Mouse (Mus musculus) retina, adult 2 months (tissue): ENCODE measurements around the gene Spef1.
A peak's percentile ranks its signal among the peaks of the same experiment; 100 is the strongest.

Source experiments
- DNase-seq: peaks from one replicate; pipeline ENCODE4 v3.0.0-alpha.2; 2012; ENCODE audit warnings: low read depth, low spot score

Spef1 gene

GRCm38 (mm10) chr2:131174700-131175099 is 12.4 kb downstream of the Spef1 start:
- DNase-seq: peak; percentile 82

GRCm38 (mm10) chr2:131172322-131172721 is 14.8 kb downstream of the Spef1 start:
- DNase-seq: no peak

GRCm38 (mm10) chr2:131171401-131172104 is 15.5 kb downstream of the Spef1 start:
- DNase-seq: no peak

GRCm38 (mm10) chr2:131170936-131171335 is 16.1 kb downstream of the Spef1 start:
- no peak for DNase-seq

- no peak for DNase-seq
Observed at GRCm38 (mm10) chr2:131168914-131169313, 18.2 kb downstream of the Spef1 start.

GRCm38 (mm10) chr2:131167984-131168383 is 19.1 kb downstream of the Spef1 start:
- DNase-seq: no peak

GRCm38 (mm10) chr2:131166172-131166571 is 20.9 kb downstream of the Spef1 start:
- no peak for DNase-seq

- no peak for DNase-seq
Observed at GRCm38 (mm10) chr2:131163924-131164323, 23.2 kb downstream of the Spef1 start.

GRCm38 (mm10) chr2:131160671-131161111 is 26.4 kb downstream of the Spef1 start:
- DNase-seq: no peak

- peak; percentile 95 for DNase-seq
Observed at GRCm38 (mm10) chr2:131159938-131160581, 27.0 kb downstream of the Spef1 start, which contains the start of gene 1700037H04Rik. TSS of gene 1700037H04Rik (minus strand) at chr2:131160081.

- no peak for DNase-seq
Observed at GRCm38 (mm10) chr2:131159491-131159910, 27.6 kb downstream of the Spef1 start.

GRCm38 (mm10) chr2:131156987-131157386 is 30.1 kb downstream of the Spef1 start:
- no peak for DNase-seq

- DNase-seq: no peak
Observed at GRCm38 (mm10) chr2:131154036-131154435, 33.0 kb downstream of the Spef1 start.

- no peak for DNase-seq
Observed at GRCm38 (mm10) chr2:131152166-131152730, 34.8 kb downstream of the Spef1 start.

- DNase-seq: no peak
Observed at GRCm38 (mm10) chr2:131149254-131149578, 37.9 kb downstream of the Spef1 start.

- no peak for DNase-seq
Observed at GRCm38 (mm10) chr2:131148353-131149253, 38.5 kb downstream of the Spef1 start.

GRCm38 (mm10) chr2:131147043-131147365 is 40.1 kb downstream of the Spef1 start:
- DNase-seq: no peak

GRCm38 (mm10) chr2:131146193-131147042 is 40.7 kb downstream of the Spef1 start:
- DNase-seq: no peak

- no peak for DNase-seq
Observed at GRCm38 (mm10) chr2:131145536-131145935, 41.5 kb downstream of the Spef1 start.

GRCm38 (mm10) chr2:131145121-131145520 is 42.0 kb downstream of the Spef1 start:
- no peak for DNase-seq
